Mouse (Mus musculus) liver, postnatal 0 days (tissue): ENCODE data around the gene Olfr65. TPM values are rescaled to one million over a fixed set of nuclear protein-coding genes. Genes with fewer than 3 reads are reported as not detected.
A peak's percentile ranks its signal among the peaks of the same experiment; 100 is the strongest.

Source experiments
- ATAC-seq: fragments of 200-750 bp; cut with Nextera tagmentation; 2 replicates; pipeline ENCODE4 v1.8.0; 2017; ENCODE audit warnings: mild to moderate bottlenecking, moderate library complexity
- DNase-seq: peaks from one replicate; pipeline ENCODE4 v3.0.0-alpha.2; 2016
- H3K27ac ChIP-seq: fragments of 300-500 bp; sonication (generic); 2 replicates; pipeline ENCODE4 v1.5.1; 2014; ENCODE audit warnings: antibody characterized with exemption, moderate library complexity, mild to moderate bottlenecking, low read depth
- H3K27me3 ChIP-seq: fragments of 300-500 bp; sonication (generic); 2 replicates; pipeline ENCODE4 v1.6.1; 2014; ENCODE audit warnings: low read length, control low read depth, mixed read lengths; ENCODE audit not compliant: insufficient read depth
- H3K36me3 ChIP-seq: fragments of 300-500 bp; sonication (generic); replicated peaks from 2 replicates; pipeline ENCODE4 v1.6.1; 2014; ENCODE audit warnings: mild to moderate bottlenecking, control low read depth, low read length, moderate library complexity, mixed read lengths; ENCODE audit not compliant: insufficient read depth
- H3K4me1 ChIP-seq: fragments of 300-500 bp; sonication (generic); 2 replicates; pipeline ENCODE4 v1.6.1; 2014; ENCODE audit warnings: antibody characterized with exemption, mild to moderate bottlenecking, control low read depth; ENCODE audit not compliant: insufficient read depth
- H3K4me2 ChIP-seq: fragments of 300-500 bp; sonication (generic); 2 replicates; pipeline ENCODE4 v1.6.1; 2014; ENCODE audit warnings: low read depth, mild to moderate bottlenecking, low read length, moderate library complexity, mixed read lengths
- H3K4me3 ChIP-seq: fragments of 300-500 bp; sonication (generic); 2 replicates; pipeline ENCODE4 v1.5.1; 2014; ENCODE audit warnings: low read depth, low read length
- H3K9ac ChIP-seq: fragments of 300-500 bp; sonication (generic); replicated peaks from 2 replicates; pipeline ENCODE4 v1.6.1; 2014; ENCODE audit warnings: mild to moderate bottlenecking, moderate library complexity
- H3K9me3 ChIP-seq: fragments of 300-500 bp; sonication (generic); 2 replicates; pipeline ENCODE4 v1.6.1; 2016; ENCODE audit warnings: mild to moderate bottlenecking, control low read depth, low read length, mixed read lengths
- CTCF ChIP-seq: sonication (generic); IDR thresholded peaks from 2 replicates; pipeline ENCODE4 v1.5.1; 2016; ENCODE audit warnings: antibody characterized with exemption, low read depth
- EP300 ChIP-seq: IDR thresholded peaks from 2 replicates; pipeline ENCODE4 v1.6.1; 2016; ENCODE audit warnings: antibody characterized with exemption, low read depth, mild to moderate bottlenecking
- WGBS: fragments of 180-500 bp; shearing (Covaris S2); extraction: QIAGEN DNeasy Blood & Tissue Kit; methylation state at CpG from one replicate; pipeline ENCODE4 v1.1.7; 2014; ENCODE audit not compliant: insufficient replicate concordance; 5-methylcytosine and 5-hydroxymethylcytosine counted together
- polyA plus RNA-seq: library from polyadenylated mRNA; unstranded; fragments of >200 nt; fragmentation: Nextera tagmentation; extraction: Ambion mirVana; gene quantifications from 2 replicates; pipeline ENCODE4 v1.2.1, GENCODE M21; 2015

The Olfr65 gene
- polyA plus RNA-seq, 1 experiment from 2014 or later, result not detected

DNA sequence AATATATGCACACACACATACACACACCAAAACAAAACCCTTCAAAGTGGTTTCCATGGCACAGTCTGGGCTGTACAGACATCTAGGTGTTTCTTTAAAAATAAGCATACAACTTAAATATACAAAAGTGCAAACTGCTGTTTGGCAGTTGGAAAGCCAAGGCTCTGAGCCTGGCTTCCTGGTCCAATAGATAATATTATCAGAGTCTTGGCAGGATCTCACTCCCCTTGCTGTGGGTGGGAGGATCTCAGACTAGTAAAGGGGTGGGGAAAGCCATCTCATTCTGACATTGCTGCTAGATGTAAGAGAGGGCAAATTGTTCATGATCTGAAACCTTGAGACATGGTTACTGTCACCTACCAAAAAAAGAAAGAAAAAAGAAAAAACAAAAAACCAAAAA lies 32.6 kb upstream of the Olfr65 start:
- H3K4me1 ChIP-seq, result peaks cover 6% of the 10 kb centered on the region
- H3K4me2 ChIP-seq, result peak overlapping the region; percentile 38; the same call in 1 of the 2 replicates
- ATAC-seq (peak; percentile 91), DNase-seq (peak; percentile 51)
- no peaks in the 10 kb centered on the region for H3K27me3 ChIP-seq
- H3K9ac ChIP-seq, result peak overlapping the region; percentile 50
- H3K4me3 ChIP-seq, result no peak overlapping the region
- H3K27ac ChIP-seq, result peak overlapping the region; percentile 96
- no peaks in the 10 kb centered on the region for H3K36me3 ChIP-seq
- TF ChIP-seq CTCF, result no peak
- TF ChIP-seq EP300, result peak; percentile 100
- no peaks in the 10 kb centered on the region for H3K9me3 ChIP-seq

DNA sequence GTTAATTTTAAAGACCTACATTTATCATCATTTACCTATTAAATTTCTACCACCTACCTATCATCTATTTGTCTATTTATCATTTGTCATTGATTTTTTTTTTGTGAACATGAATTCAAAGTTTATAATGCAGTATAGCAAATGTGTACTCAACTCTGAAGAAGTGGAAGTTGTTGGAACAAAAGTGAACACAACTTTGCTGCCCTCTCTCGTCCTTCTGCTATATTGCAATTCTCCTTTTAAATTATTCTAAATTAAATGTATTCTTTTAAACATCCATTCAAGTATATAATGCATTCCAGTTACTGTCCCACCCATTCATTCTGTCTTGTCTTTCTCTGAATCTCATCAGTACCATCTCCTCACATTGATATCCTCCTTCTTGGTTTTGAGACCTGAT lies 30.2 kb upstream of the Olfr65 start:
- H3K27me3 ChIP-seq, result no peaks in the 10 kb centered on the region
- no peaks in the 10 kb centered on the region for H3K9me3 ChIP-seq
- WGBS, result 2% methylated on average over 1 of the region's 1 CpGs
- peak overlapping the region; percentile 35; the same call in 1 of the 2 replicates for H3K9ac ChIP-seq
- peak overlapping the region; percentile 47; the same call in 1 of the 2 replicates for H3K4me2 ChIP-seq
- no peak overlapping the region for H3K4me3 ChIP-seq
- H3K27ac ChIP-seq, result peak overlapping the region; percentile 80
- peaks cover 10% of the 10 kb centered on the region for H3K4me1 ChIP-seq
- TF ChIP-seq CTCF (peak; percentile 72), EP300 (peak; percentile 62; the same call in 1 of the 2 replicates)
- ATAC-seq, result no peak
- DNase-seq, result no peak
- no peaks in the 10 kb centered on the region for H3K36me3 ChIP-seq

DNA sequence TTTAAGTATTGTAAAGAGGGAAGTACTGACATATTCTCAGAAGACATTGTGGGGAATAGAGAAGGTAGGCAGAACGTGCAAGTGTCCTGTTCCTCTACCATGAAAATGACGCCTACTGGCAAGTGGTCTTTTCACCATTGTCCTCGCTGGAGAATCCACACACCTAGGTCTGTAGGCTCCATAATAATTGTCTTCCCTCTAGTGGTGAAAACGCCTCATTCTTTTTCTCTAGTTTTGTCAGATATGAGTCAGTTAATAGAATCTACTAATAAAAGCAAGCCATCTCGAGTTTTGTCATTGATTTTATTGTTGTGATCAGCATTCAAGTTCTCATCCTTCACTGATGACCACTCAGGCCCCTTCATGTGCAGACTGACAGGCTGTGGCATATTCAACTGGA lies 28.8 kb upstream of the Olfr65 start:
- Histone ChIP-seq H3K4me1 (peaks cover 17% of the 10 kb centered on the region), H3K4me2 (peak overlapping the region; percentile 10; the same call in 1 of the 2 replicates), H3K27me3 (no peaks in the 10 kb centered on the region), H3K36me3 (no peaks in the 10 kb centered on the region), H3K4me3 (no peak overlapping the region), H3K9ac (0 out of 2 replicates have a peak overlapping the region, but pooled peaks have one; percentile 3), H3K27ac (peak overlapping the region; percentile 53), H3K9me3 (no peaks in the 10 kb centered on the region)
- TF ChIP-seq EP300 (no peak), CTCF (peak; percentile 60)
- WGBS, result 33% methylated on average over 5 of the region's 5 CpGs
- DNase-seq (no peak), ATAC-seq (no peak)

DNA sequence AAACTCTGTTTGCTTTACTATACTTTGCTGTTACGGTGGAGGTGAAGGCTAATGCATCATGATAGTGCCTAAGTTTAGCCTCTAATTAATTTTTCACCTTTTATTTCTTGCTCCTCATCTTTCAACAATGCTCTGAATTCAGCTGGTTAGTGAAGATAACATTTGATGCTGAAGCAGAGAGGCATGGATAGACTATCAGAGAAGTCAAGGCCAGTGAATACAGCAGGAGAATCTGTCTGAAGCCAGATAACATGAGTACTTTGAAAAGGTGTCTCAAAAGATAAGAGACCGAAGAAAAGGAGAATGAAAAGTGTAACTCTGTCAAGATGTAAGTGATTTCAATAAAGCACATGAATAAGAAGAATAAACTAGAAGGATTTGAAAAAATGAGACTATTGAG lies 26.2 kb upstream of the Olfr65 start:
- Histone ChIP-seq H3K4me1 (peaks cover 16% of the 10 kb centered on the region), H3K4me2 (no peak overlapping the region), H3K36me3 (no peaks in the 10 kb centered on the region), H3K9me3 (no peaks in the 10 kb centered on the region), H3K27ac (peak overlapping the region; percentile 74; the same call in 1 of the 2 replicates), H3K4me3 (no peak overlapping the region), H3K27me3 (no peaks in the 10 kb centered on the region), H3K9ac (no peak overlapping the region)
- 52% methylated on average over 2 of the region's 2 CpGs for WGBS
- TF ChIP-seq EP300, result peak; percentile 100
- TF ChIP-seq CTCF, result no peak
- ATAC-seq (peak; percentile 93), DNase-seq (no peak)

DNA sequence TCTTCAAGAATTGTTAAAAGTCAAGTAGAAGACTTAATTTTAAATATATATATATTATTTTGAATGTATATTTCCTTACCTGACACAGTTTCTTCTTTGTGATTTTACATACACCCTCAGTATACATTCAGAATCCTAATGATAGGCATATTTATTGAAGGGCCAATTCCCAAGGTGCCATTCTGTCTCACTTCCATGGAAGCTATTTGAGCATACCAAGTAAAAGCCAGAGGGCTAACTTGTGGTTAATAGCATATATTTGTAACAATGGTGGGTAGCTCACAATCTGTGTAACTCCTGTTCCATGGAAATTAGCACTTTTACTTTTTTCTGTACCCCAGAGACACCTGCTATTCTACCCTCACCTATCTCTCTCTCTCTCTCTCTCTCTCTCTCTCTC lies 17.1 kb upstream of the Olfr65 start, which contains the start of gene Olfr66:
Gene Olfr66, minus strand, starts transcription at position 101 of the 400 bp plus-strand sequence.
- H3K4me1 ChIP-seq, result no peaks in the 10 kb centered on the region
- no peaks in the 10 kb centered on the region for H3K9me3 ChIP-seq
- H3K27me3 ChIP-seq, result no peaks in the 10 kb centered on the region
- no peak within 1 kb of the TSS for H3K4me3 ChIP-seq
- DNase-seq (no peak), ATAC-seq (no peak)
- H3K27ac ChIP-seq, result no peak within 1 kb of the TSS
- no peak within 1 kb of the TSS for H3K9ac ChIP-seq
- no peaks in the 10 kb centered on the region for H3K36me3 ChIP-seq
- H3K4me2 ChIP-seq, result no peak within 1 kb of the TSS
- TF ChIP-seq CTCF (no peak), EP300 (no peak)

DNA sequence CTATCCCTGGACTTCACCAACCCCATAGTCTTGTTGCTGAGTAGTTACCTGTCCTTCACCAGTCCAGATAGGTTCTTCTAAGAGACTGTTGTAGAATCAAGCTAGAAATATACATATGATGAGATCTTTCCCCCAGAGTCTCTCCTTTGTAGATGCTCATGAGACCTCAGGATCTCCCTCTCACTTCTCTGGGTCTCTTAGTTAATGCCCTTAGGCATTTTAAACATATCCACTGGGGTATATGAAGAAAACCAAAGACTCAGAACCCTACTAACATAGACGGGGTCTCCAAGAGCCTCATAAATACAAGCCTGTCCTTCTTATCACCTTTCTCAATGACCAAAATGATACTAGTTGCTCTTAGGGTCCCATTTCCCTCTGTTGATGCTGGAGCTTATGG lies 8.9 kb upstream of the Olfr65 start, which contains the start of gene Olfr64:
Gene Olfr64, minus strand, starts transcription at position 101 of the 400 bp plus-strand sequence.
- DNase-seq, result no peak
- no peaks in the 10 kb centered on the region for H3K9me3 ChIP-seq
- no peak within 1 kb of the TSS for H3K4me2 ChIP-seq
- H3K9ac ChIP-seq, result no peak within 1 kb of the TSS
- WGBS, result 63% methylated on average over 1 of the region's 1 CpGs
- no peaks in the 10 kb centered on the region for H3K27me3 ChIP-seq
- no peaks in the 10 kb centered on the region for H3K36me3 ChIP-seq
- no peak for ATAC-seq
- H3K4me3 ChIP-seq, result no peak within 1 kb of the TSS
- H3K27ac ChIP-seq, result no peak within 1 kb of the TSS
- no peaks in the 10 kb centered on the region for H3K4me1 ChIP-seq
- no peak for TF ChIP-seq EP300
- no peak for TF ChIP-seq CTCF

DNA sequence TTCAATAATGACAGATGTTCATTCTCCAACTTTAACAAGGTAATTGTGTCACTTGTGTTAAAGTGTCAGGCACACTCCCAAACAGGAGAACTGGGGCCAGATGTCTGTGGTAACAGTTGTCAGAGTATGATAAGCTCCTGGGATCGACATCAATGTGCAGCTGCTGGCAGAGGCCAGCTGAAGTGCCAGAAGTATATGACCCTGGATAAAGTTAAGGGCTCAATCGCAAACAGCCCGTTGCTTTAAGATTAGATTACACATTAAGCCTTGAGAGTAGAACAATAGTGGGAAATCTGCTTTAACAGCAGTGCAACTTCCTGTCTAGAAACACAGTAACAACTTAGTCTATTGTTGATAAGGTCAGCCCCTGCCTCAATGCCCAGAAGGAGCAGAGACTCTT lies 6.8 kb downstream of the Olfr65 start:
- TF ChIP-seq CTCF (no peak), EP300 (peak; percentile 99)
- Histone ChIP-seq H3K27ac (peak overlapping the region; percentile 62), H3K4me1 (peaks cover 11% of the 10 kb centered on the region), H3K4me2 (peak overlapping the region; percentile 37), H3K9ac (no peak overlapping the region; the same call in 1 of the 2 replicates), H3K27me3 (no peaks in the 10 kb centered on the region; the same call in 1 of the 2 replicates), H3K4me3 (no peak overlapping the region), H3K36me3 (no peaks in the 10 kb centered on the region), H3K9me3 (no peaks in the 10 kb centered on the region)
- DNase-seq, result peak; percentile 53
- ATAC-seq, result peak; percentile 96
- 9% methylated on average over 3 of the region's 3 CpGs for WGBS
